Mouse (Mus musculus) stomach, embryonic 16.5 days (tissue): ENCODE measurements around the gene Akap2. TPM values are rescaled to one million over a fixed set of nuclear protein-coding genes. Genes with fewer than 3 reads are reported as not detected.
A peak's percentile ranks its signal among the peaks of the same experiment; 100 is the strongest.
"Not testable (repeated sequence)": the region's sequence is repeated elsewhere in the genome, so short reads cannot be mapped to it uniquely, and the experiment has no call there.

Experiments
- ATAC-seq: fragments of 200-750 bp; cut with Nextera tagmentation; 2 replicates; pipeline ENCODE4 v1.8.0; 2017; ENCODE audit warnings: moderate number of reproducible peaks, moderate TSS enrichment; ENCODE audit not compliant: insufficient read depth, low FRiP score
- H3K27ac ChIP-seq: fragments of 300-500 bp; sonication (generic); 2 replicates; pipeline ENCODE4 v1.5.1; 2014; ENCODE audit warnings: low read length
- H3K27me3 ChIP-seq: fragments of 300-500 bp; sonication (generic); 2 replicates; pipeline ENCODE4 v1.6.1; 2014; ENCODE audit warnings: low read length, control low read depth, mixed read lengths; ENCODE audit not compliant: control insufficient read depth, insufficient read depth
- H3K36me3 ChIP-seq: fragments of 300-500 bp; sonication (generic); 2 replicates; pipeline ENCODE4 v1.6.1; 2014; ENCODE audit warnings: low read length; ENCODE audit not compliant: control insufficient read depth, insufficient read depth
- H3K4me1 ChIP-seq: fragments of 300-500 bp; sonication (generic); 2 replicates; pipeline ENCODE4 v1.6.1; 2014; ENCODE audit warnings: low read length, control low read depth, mixed read lengths; ENCODE audit not compliant: control insufficient read depth, insufficient read depth
- H3K4me2 ChIP-seq: fragments of 300-500 bp; sonication (generic); 2 replicates; pipeline ENCODE4 v1.6.1; 2014; ENCODE audit warnings: low read depth, low read length, mixed read lengths
- H3K4me3 ChIP-seq: fragments of 300-500 bp; sonication (generic); replicated peaks from 2 replicates; pipeline ENCODE4 v1.5.1; 2014; ENCODE audit warnings: mild to moderate bottlenecking, low read length
- H3K9ac ChIP-seq: fragments of 300-500 bp; sonication (generic); 2 replicates; pipeline ENCODE4 v1.6.1; 2014; ENCODE audit warnings: low read length
- H3K9me3 ChIP-seq: fragments of 300-500 bp; sonication (generic); replicated peaks from 2 replicates; pipeline ENCODE4 v1.6.1; 2016; ENCODE audit warnings: low read length, control low read depth; ENCODE audit not compliant: control insufficient read depth
- WGBS: fragments of 180-500 bp; shearing (Covaris S2); extraction: QIAGEN DNeasy Blood & Tissue Kit; methylation state at CpG from one replicate; pipeline ENCODE4 v1.1.7; 2014; 5-methylcytosine and 5-hydroxymethylcytosine counted together
- polyA plus RNA-seq: library from polyadenylated mRNA; unstranded; fragments of >200 nt; fragmentation: Nextera tagmentation; extraction: Ambion mirVana; gene quantifications from 2 replicates; pipeline ENCODE4 v1.2.1, GENCODE M21; 2015

Gene Akap2
- polyA plus RNA-seq, 1 experiment from 2014 or later: 26.5 TPM

- H3K4me3 ChIP-seq: no peak overlapping the region
- ATAC-seq: no peak
- no peak overlapping the region for H3K4me2 ChIP-seq
- H3K27me3 ChIP-seq: no peaks in the 10 kb centered on the region
- no peak overlapping the region for H3K27ac ChIP-seq
- WGBS: 45% methylated on average over 11 of the region's 11 CpGs
- H3K4me1 ChIP-seq: peaks cover 17% of the 10 kb centered on the region
- no peaks in the 10 kb centered on the region for H3K9me3 ChIP-seq
- no peak overlapping the region for H3K9ac ChIP-seq
- no peaks in the 10 kb centered on the region for H3K36me3 ChIP-seq
Measured at GRCm38 (mm10) chr4:57886066-57886887, 168.8 kb downstream of the Akap2 start.

- WGBS: 83% methylated on average over 3 of the region's 3 CpGs
- H3K9me3 ChIP-seq: no peaks in the 10 kb centered on the region
- H3K4me2 ChIP-seq: no peak overlapping the region
- peaks cover 17% of the 10 kb centered on the region for H3K4me1 ChIP-seq
- no peak overlapping the region for H3K4me3 ChIP-seq
- H3K27me3 ChIP-seq: no peaks in the 10 kb centered on the region
- H3K36me3 ChIP-seq: no peaks in the 10 kb centered on the region
- no peak overlapping the region for H3K27ac ChIP-seq
- no peak overlapping the region for H3K9ac ChIP-seq
- ATAC-seq: no peak
Measured at GRCm38 (mm10) chr4:57886888-57887230, 169.4 kb downstream of the Akap2 start.

GRCm38 (mm10) chr4:57888246-57888645 is 170.8 kb downstream of the Akap2 start:
- 98% methylated on average over 2 of the region's 2 CpGs for WGBS
- Histone ChIP-seq H3K9ac (no peak overlapping the region), H3K9me3 (no peaks in the 10 kb centered on the region), H3K36me3 (no peaks in the 10 kb centered on the region), H3K27ac (no peak overlapping the region), H3K4me2 (no peak overlapping the region), H3K4me1 (peaks cover 16% of the 10 kb centered on the region), H3K4me3 (no peak overlapping the region), H3K27me3 (no peaks in the 10 kb centered on the region)
- no peak for ATAC-seq

DNA sequence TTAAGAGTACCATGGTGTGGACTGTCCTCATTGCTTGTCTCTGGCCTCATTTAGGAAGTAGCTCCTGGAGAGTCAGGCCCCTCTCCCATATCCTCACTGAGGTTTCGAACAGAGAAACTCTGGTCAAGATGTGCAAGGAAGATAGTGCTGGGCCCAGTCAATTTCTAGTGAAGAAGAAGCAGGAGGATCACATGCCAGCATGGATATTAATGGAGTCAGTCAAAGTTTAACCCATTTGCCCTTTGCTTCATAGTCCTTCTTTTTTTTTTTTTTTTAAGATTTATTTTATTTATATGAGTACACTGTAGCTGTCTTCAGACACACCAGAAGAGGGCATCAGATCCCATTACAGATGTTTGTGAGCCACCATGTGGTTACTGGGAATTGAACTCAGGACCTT is 171.5 kb downstream of the Akap2 start:
- H3K9me3 ChIP-seq, H3K4me2 ChIP-seq, ATAC-seq, H3K9ac ChIP-seq, H3K36me3 ChIP-seq, H3K4me3 ChIP-seq, H3K27me3 ChIP-seq, H3K27ac ChIP-seq: not testable (repeated sequence)
- H3K4me1 ChIP-seq: peaks cover 11% of the 10 kb centered on the region
- 86% methylated on average over 1 of the region's 1 CpGs for WGBS

DNA sequence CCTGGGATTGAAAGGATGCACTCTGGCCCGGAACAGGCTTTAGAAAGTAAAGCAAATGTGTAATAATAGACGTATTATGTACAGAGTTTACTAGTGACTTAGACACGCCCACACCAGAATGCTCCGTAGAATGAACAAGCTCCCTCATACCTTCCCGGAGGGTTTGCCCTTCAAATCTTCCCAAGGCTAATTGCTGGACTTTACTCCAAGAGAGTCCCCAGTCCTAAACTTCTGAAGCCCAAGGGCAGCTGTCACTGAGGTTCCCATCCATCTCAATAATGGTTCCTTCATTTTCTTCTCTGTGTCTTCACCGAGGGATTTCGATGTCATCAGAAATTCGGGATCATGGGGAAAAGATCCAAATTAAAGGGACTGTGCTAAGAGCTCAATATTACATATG is 172.3 kb downstream of the Akap2 start:
- no peaks in the 10 kb centered on the region for H3K36me3 ChIP-seq
- 74% methylated on average over 8 of the region's 8 CpGs for WGBS
- no peak overlapping the region for H3K9ac ChIP-seq
- no peak overlapping the region for H3K4me3 ChIP-seq
- H3K27me3 ChIP-seq: no peaks in the 10 kb centered on the region
- H3K4me2 ChIP-seq: no peak overlapping the region
- no peaks in the 10 kb centered on the region for H3K9me3 ChIP-seq
- peaks cover 11% of the 10 kb centered on the region for H3K4me1 ChIP-seq
- no peak overlapping the region for H3K27ac ChIP-seq
- no peak for ATAC-seq

GRCm38 (mm10) chr4:57892001-57892586 is 174.6 kb downstream of the Akap2 start:
- H3K9me3 ChIP-seq: no peaks in the 10 kb centered on the region
- ATAC-seq: no peak

GRCm38 (mm10) chr4:57895140-57895539 is 177.7 kb downstream of the Akap2 start:
- no peaks in the 10 kb centered on the region for H3K27me3 ChIP-seq
- no peak for ATAC-seq
- peak overlapping the region; percentile 23; the same call in 1 of the 2 replicates for H3K27ac ChIP-seq
- H3K9me3 ChIP-seq: no peaks in the 10 kb centered on the region
- no peaks in the 10 kb centered on the region for H3K36me3 ChIP-seq
- H3K9ac ChIP-seq: no peak overlapping the region
- 46% methylated on average over 5 of the region's 5 CpGs for WGBS
- H3K4me2 ChIP-seq: no peak overlapping the region
- H3K4me3 ChIP-seq: no peak overlapping the region
- H3K4me1 ChIP-seq: peaks cover 7% of the 10 kb centered on the region; the same call in 1 of the 2 replicates

More at GRCm38 (mm10) chr4:57892001-57892586, 174.6 kb downstream of the Akap2 start:
- no peak overlapping the region for H3K9ac ChIP-seq
- peaks cover 7% of the 10 kb centered on the region; the same call in 1 of the 2 replicates for H3K4me1 ChIP-seq
- H3K4me3 ChIP-seq: no peak overlapping the region
- no peak overlapping the region for H3K27ac ChIP-seq
- 81% methylated on average over 10 of the region's 10 CpGs for WGBS
- no peaks in the 10 kb centered on the region for H3K27me3 ChIP-seq
- no peaks in the 10 kb centered on the region for H3K36me3 ChIP-seq
- H3K4me2 ChIP-seq: no peak overlapping the region

- 39% methylated on average over 6 of the region's 6 CpGs for WGBS
- H3K4me2 ChIP-seq: no peak overlapping the region
- no peak overlapping the region for H3K4me3 ChIP-seq
- peak overlapping the region; percentile 23; the same call in 1 of the 2 replicates for H3K27ac ChIP-seq
- peaks cover 7% of the 10 kb centered on the region; the same call in 1 of the 2 replicates for H3K4me1 ChIP-seq
- no peak overlapping the region for H3K9ac ChIP-seq
- H3K36me3 ChIP-seq: no peaks in the 10 kb centered on the region
- peak; percentile 17; the same call in 1 of the 2 replicates for ATAC-seq
- no peaks in the 10 kb centered on the region for H3K9me3 ChIP-seq
- H3K27me3 ChIP-seq: no peaks in the 10 kb centered on the region
Measured at GRCm38 (mm10) chr4:57895902-57896301, 178.4 kb downstream of the Akap2 start.

- no peak overlapping the region for H3K4me2 ChIP-seq
- H3K9me3 ChIP-seq: no peaks in the 10 kb centered on the region
- no peak overlapping the region for H3K27ac ChIP-seq
- H3K4me1 ChIP-seq: peaks cover 7% of the 10 kb centered on the region; the same call in 1 of the 2 replicates
- no peaks in the 10 kb centered on the region for H3K36me3 ChIP-seq
- no peak overlapping the region for H3K4me3 ChIP-seq
- 80% methylated on average over 3 of the region's 3 CpGs for WGBS
- no peaks in the 10 kb centered on the region for H3K27me3 ChIP-seq
- H3K9ac ChIP-seq: no peak overlapping the region
- ATAC-seq: no peak
Measured at GRCm38 (mm10) chr4:57896631-57897030, 179.2 kb downstream of the Akap2 start.
